Mouse (Mus musculus) lung, embryonic 14.5 days (tissue): Measurements from ENCODE around the gene Usp31. TPM values are rescaled to one million over a fixed set of nuclear protein-coding genes. Genes with fewer than 3 reads are reported as not detected.
A peak's percentile ranks its signal among the peaks of the same experiment; 100 is the strongest.

Experiments used
- ATAC-seq: fragments of 200-750 bp; cut with Nextera tagmentation; 2 replicates; pipeline ENCODE4 v1.8.0; 2017; ENCODE audit warnings: mild to moderate bottlenecking, moderate TSS enrichment, moderate library complexity; ENCODE audit not compliant: insufficient read depth
- DNase-seq: peaks from one replicate; pipeline ENCODE4 v3.0.0-alpha.2; 2015
- H3K27ac ChIP-seq: fragments of 300-500 bp; sonication (generic); 2 replicates; pipeline ENCODE4 v1.5.1; 2014; ENCODE audit warnings: low read depth, mild to moderate bottlenecking, moderate library complexity
- H3K27me3 ChIP-seq: fragments of 300-500 bp; sonication (generic); 2 replicates; pipeline ENCODE4 v1.6.1; 2014; ENCODE audit warnings: low read length, control low read depth; ENCODE audit not compliant: insufficient read depth
- H3K36me3 ChIP-seq: fragments of 300-500 bp; sonication (generic); 2 replicates; pipeline ENCODE4 v1.6.1; 2014; ENCODE audit warnings: control low read depth; ENCODE audit not compliant: insufficient read depth
- H3K4me1 ChIP-seq: fragments of 300-500 bp; sonication (generic); 2 replicates; pipeline ENCODE4 v1.6.1; 2014; ENCODE audit warnings: antibody characterized with exemption, control low read depth; ENCODE audit not compliant: insufficient read depth
- H3K4me2 ChIP-seq: fragments of 300-500 bp; sonication (generic); 2 replicates; pipeline ENCODE4 v1.6.1; 2014; ENCODE audit warnings: mild to moderate bottlenecking
- H3K4me3 ChIP-seq: fragments of 300-500 bp; sonication (generic); 2 replicates; pipeline ENCODE4 v1.5.1; 2014; ENCODE audit warnings: low read depth, low read length
- H3K9ac ChIP-seq: fragments of 300-500 bp; sonication (generic); 2 replicates; pipeline ENCODE4 v1.6.1; 2014
- H3K9me3 ChIP-seq: fragments of 300-500 bp; sonication (generic); 2 replicates; pipeline ENCODE4 v1.6.1; 2016; ENCODE audit warnings: low read depth, low read length, control low read depth
- CTCF ChIP-seq: IDR thresholded peaks from 2 replicates; pipeline ENCODE4 v1.5.1; 2016; ENCODE audit warnings: antibody characterized with exemption, low read depth
- WGBS: fragments of 180-500 bp; shearing (Covaris S2); extraction: QIAGEN DNeasy Blood & Tissue Kit; methylation state at CpG from one replicate; pipeline ENCODE4 v1.1.7; 2014; 5-methylcytosine and 5-hydroxymethylcytosine counted together
- polyA plus RNA-seq: library from polyadenylated mRNA; unstranded; fragments of >200 nt; fragmentation: Nextera tagmentation; extraction: Ambion mirVana; gene quantifications from 2 replicates; pipeline ENCODE4 v1.2.1, GENCODE M21; 2014

Usp31 gene
- polyA plus RNA-seq, 1 experiment from 2014 or later, result 3.5 TPM

DNA sequence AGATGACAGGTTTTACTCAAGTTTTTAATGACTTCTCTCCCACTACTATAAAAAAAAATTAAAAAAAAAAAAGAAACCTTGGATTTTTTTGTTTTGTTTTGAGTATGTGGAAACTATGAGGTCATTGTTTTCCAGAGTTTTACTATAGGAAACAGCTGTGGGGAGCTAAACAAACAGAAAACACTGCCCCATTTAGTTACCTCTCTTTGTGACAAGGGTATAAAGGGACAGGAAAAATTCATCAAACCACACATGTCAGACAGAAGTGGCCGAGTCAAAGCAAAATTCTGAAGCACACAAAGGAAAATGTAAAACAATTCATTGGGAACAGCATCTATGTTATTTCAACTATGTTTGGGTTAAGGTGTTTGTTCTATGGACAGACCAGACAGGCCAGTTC is 9.5 kb downstream of the Usp31 start:
- Histone ChIP-seq H3K4me2 (no peak overlapping the region), H3K4me3 (no peak overlapping the region), H3K27me3 (no peaks in the 10 kb centered on the region), H3K9me3 (no peaks in the 10 kb centered on the region), H3K36me3 (no peaks in the 10 kb centered on the region), H3K27ac (no peak overlapping the region), H3K4me1 (no peaks in the 10 kb centered on the region), H3K9ac (no peak overlapping the region)
- no peak for TF ChIP-seq CTCF
- 45% methylated on average over 1 of the region's 1 CpGs for WGBS
- ATAC-seq, result no peak
- DNase-seq, result peak; percentile 15

DNA sequence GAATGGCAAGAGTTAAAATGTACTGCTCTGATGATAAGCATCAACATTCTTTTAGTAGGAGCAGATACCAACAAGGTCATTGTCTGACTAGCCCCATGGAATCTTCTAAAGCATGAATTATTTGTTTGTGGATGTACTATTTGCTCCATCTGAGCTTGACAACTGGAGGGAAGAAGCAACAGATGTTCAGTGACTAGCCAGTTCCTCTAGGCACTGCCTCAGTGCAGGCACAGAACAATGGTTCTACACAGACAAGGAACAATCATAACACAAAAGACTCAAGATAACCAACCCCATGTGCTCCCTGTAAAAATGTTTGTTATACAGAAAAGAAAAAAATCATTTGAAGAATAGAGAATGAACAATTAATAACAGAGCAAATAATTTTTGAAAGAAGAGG is 9.9 kb downstream of the Usp31 start:
- Histone ChIP-seq H3K9me3 (no peaks in the 10 kb centered on the region), H3K4me3 (no peak overlapping the region), H3K27ac (no peak overlapping the region), H3K9ac (no peak overlapping the region), H3K4me1 (no peaks in the 10 kb centered on the region), H3K27me3 (no peaks in the 10 kb centered on the region), H3K36me3 (no peaks in the 10 kb centered on the region), H3K4me2 (no peak overlapping the region)
- no peak for ATAC-seq
- DNase-seq, result peak; percentile 10
- no peak for TF ChIP-seq CTCF

DNA sequence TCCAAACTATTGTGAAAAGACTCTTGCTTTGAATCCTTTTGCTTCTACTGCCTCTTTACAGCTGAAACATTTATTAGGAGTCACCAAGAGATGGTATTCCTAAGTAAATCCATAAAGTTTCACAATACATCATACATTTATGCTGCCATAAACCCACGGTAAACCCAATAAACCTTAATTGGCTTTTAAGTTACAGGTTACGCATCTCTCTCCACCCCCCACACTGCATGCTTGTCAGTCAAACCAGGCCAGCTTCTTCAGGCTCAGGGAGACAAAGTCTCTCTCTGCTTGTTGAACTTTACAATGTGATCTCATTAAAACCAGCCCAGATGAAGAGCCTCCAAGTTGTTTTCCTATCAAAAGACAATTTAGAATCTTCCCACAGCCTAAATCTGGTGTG is 15.2 kb downstream of the Usp31 start:
- no peak overlapping the region for H3K27ac ChIP-seq
- H3K9me3 ChIP-seq, result no peaks in the 10 kb centered on the region
- H3K36me3 ChIP-seq, result no peaks in the 10 kb centered on the region
- ATAC-seq (no peak), DNase-seq (no peak)
- 81% methylated on average over 2 of the region's 2 CpGs for WGBS
- no peak overlapping the region for H3K4me3 ChIP-seq
- H3K4me1 ChIP-seq, result no peaks in the 10 kb centered on the region
- TF ChIP-seq CTCF, result no peak
- H3K4me2 ChIP-seq, result no peak overlapping the region
- no peak overlapping the region for H3K9ac ChIP-seq
- H3K27me3 ChIP-seq, result no peaks in the 10 kb centered on the region

DNA sequence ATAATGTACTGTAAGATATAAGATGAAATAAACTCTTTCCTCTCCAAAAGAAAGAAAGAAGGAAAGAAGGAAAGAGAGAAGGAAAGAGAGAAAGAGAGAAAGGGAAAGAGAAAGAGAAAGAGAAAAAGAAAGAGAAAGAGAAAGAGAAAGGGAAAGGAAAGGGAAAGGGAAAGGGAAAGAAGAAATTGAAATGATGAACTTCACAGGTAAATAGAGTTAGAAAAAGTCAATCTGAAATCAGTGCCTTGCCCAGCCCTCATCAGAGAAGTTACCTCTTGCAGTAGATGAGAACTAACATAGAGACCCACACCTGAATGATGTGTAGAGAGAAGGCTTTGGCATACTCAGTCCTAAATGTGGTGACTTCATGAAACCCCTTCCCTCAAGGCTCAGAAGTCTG is 17.7 kb downstream of the Usp31 start:
- H3K4me2 ChIP-seq, result no peak overlapping the region
- no peaks in the 10 kb centered on the region for H3K4me1 ChIP-seq
- H3K27ac ChIP-seq, result no peak overlapping the region
- ATAC-seq (no peak), DNase-seq (no peak)
- H3K36me3 ChIP-seq, result no peaks in the 10 kb centered on the region
- no peak for TF ChIP-seq CTCF
- no peaks in the 10 kb centered on the region for H3K27me3 ChIP-seq
- no peaks in the 10 kb centered on the region for H3K9me3 ChIP-seq
- no peak overlapping the region for H3K4me3 ChIP-seq
- H3K9ac ChIP-seq, result no peak overlapping the region

DNA sequence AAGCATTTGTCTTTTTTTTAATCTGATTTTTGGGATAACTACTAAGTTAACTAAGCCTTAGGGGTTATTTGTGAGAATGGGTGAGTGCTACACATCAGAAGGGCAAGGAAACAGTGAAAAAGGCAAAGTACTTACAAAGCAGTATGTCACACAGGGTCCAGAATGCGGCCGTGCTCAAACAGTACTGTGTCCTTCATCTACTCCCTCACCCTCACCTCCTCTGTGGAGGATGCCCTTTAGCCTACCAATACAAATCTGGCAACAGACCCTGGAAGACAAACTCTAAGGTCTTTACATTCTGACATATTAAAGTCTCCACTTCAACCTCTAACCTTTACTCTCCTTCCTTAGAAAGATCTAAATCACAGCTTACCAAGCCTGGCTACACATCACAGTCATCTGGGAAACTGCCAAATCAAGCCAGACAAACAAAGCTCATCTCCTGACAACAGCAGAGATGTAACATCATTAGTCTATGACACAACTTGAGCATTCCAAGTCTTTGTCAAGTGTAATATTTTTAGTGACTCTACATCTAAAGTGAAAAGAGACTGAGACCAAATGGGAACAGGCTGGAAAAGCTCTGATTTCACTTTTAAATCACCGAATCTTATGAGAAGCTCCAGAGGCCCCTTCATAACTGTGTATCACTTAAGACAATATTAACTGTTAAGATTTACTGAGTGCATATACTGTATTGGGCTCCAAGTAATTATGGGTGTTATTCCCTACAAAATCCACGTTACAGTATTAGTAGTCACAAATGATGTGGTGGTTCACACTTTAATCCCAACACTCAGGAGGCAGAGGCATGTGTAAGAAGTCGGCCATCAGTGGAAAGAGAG is 21.7 kb downstream of the Usp31 start:
- no peak overlapping the region for H3K4me2 ChIP-seq
- TF ChIP-seq CTCF, result no peak
- H3K27me3 ChIP-seq, result no peaks in the 10 kb centered on the region
- peak; percentile 75 for DNase-seq
- H3K4me3 ChIP-seq, result no peak overlapping the region
- peak; percentile 86 for ATAC-seq
- WGBS, result 65% methylated on average over 5 of the region's 5 CpGs
- H3K9me3 ChIP-seq, result no peaks in the 10 kb centered on the region
- H3K9ac ChIP-seq, result no peak overlapping the region
- H3K27ac ChIP-seq, result no peak overlapping the region
- H3K36me3 ChIP-seq, result no peaks in the 10 kb centered on the region
- H3K4me1 ChIP-seq, result no peaks in the 10 kb centered on the region

DNA sequence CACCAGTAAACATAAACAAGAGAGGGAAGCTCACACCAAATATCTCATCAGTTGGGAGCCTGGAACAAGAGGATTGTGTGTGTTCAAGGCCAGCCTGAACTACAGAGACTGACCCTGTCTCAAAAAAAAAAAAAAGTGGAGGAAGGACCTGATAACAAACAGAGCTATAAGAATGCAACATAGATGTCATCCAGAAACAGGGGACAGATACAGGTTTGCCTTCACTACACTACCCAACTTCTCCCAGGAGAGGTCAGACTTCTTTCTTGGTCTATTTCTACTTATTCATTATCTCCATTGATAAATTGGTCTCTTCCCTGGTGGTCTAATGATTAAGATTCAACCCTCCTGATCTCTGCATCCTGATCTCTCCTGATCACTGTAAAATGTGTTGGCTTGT is 25.9 kb downstream of the Usp31 start:
- H3K4me1 ChIP-seq, result no peaks in the 10 kb centered on the region
- TF ChIP-seq CTCF, result no peak
- H3K4me3 ChIP-seq, result no peak overlapping the region
- no peak overlapping the region for H3K27ac ChIP-seq
- no peak overlapping the region for H3K9ac ChIP-seq
- no peak overlapping the region for H3K4me2 ChIP-seq
- no peaks in the 10 kb centered on the region for H3K9me3 ChIP-seq
- no peak for DNase-seq
- H3K36me3 ChIP-seq, result peaks cover 5% of the 10 kb centered on the region
- no peaks in the 10 kb centered on the region for H3K27me3 ChIP-seq
- no peak for ATAC-seq

DNA sequence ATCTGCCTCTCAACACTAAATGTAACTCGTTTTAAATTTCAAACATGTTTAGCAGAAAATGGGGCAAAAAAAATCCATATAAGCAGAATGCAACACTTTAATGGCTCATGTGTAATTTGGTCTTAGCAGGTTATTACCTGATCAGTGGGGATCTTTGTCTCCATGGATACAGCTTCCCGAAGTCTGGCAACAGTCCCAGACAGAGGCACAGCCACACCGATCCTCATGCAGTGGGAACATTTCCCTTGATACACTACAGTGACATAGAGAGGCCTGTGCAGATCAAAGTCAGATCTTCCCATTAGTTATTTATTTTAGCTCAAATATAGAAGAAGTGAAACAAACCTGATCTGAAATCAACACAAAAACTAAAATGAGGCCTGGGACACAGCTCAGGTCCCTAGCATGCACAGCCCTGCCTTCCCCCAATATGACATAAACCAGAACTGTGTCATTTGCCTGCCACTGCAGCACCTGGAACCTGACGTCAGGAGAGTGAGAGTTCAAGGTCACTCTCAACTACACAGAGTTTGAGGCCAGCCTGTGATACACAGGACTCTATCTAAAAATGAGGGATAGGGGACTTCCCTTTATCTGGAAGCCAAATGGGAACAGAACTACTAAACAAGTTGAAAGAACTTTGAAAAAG is 29.8 kb downstream of the Usp31 start:
- peaks cover 11% of the 10 kb centered on the region for H3K36me3 ChIP-seq
- ATAC-seq (no peak), DNase-seq (no peak)
- TF ChIP-seq CTCF, result no peak
- H3K9me3 ChIP-seq, result no peaks in the 10 kb centered on the region
- H3K27me3 ChIP-seq, result no peaks in the 10 kb centered on the region
- H3K27ac ChIP-seq, result no peak overlapping the region
- WGBS, result 61% methylated on average over 4 of the region's 4 CpGs
- no peak overlapping the region for H3K4me3 ChIP-seq
- no peak overlapping the region for H3K4me2 ChIP-seq
- no peaks in the 10 kb centered on the region for H3K4me1 ChIP-seq
- no peak overlapping the region for H3K9ac ChIP-seq
